Mouse (Mus musculus): Measurements from ENCODE around the gene Zfp687.

GRCm38 (mm10) chr3:94965878-94966277 is 49.4 kb downstream of the Zfp687 start:
- TF ChIP-seq CTCF (IDR thresholded peaks at IDR 0.05; ENCODE audit: low read depth), result no peak
- no peak for TF ChIP-seq EP300 (IDR thresholded peaks at IDR 0.05; ENCODE audit: low read depth)
